Mouse (Mus musculus): Measurements from ENCODE around the gene Olfr250. TPM values are rescaled to one million over a fixed set of nuclear protein-coding genes. Genes with fewer than 3 reads are reported as not detected.

The Olfr250 gene
- not detected in 2 replicates for polyA plus RNA-seq (2021; fragmentation: Nextera tagmentation)
- long read RNA-seq, experiment 1, result 0 reads
- long read RNA-seq, experiment 2, result 0 reads

GRCm38 (mm10) chr9:38366596-38366995, at the start of gene Olfr250:
TSS of gene Olfr250 (plus strand) at chr9:38366896.

GRCm38 (mm10) chr9:38328760-38329159, 37.9 kb upstream of the Olfr250 start, which contains the start of gene Olfr25:
TSS of gene Olfr25 (plus strand) at chr9:38329060.

GRCm38 (mm10) chr9:38348111-38348510, 18.6 kb upstream of the Olfr250 start, which contains the start of gene Olfr898:
TSS of gene Olfr898 (plus strand) at chr9:38348411.

GRCm38 (mm10) chr9:38376786-38377185, 10.1 kb downstream of the Olfr250 start, which contains the start of gene Olfr251:
TSS of gene Olfr251 (plus strand) at chr9:38377086.

GRCm38 (mm10) chr9:38401398-38401797, 34.7 kb downstream of the Olfr250 start, which contains the start of gene Olfr147:
TSS of gene Olfr147 (plus strand) at chr9:38401698.

Other genes starting within 250 kb of the Olfr250 start
- not detected in 2 replicates for gene Olfr890, start 224.4 kb upstream of the Olfr250 start, polyA plus RNA-seq (2021; fragmentation: Nextera tagmentation)
- not detected in 2 replicates for gene Olfr891, start 186.1 kb upstream of the Olfr250 start, polyA plus RNA-seq (2021; fragmentation: Nextera tagmentation)
- gene Olfr893, start 158.5 kb upstream of the Olfr250 start, polyA plus RNA-seq (2021; fragmentation: Nextera tagmentation), result not detected in 2 replicates
- not detected in 2 replicates for gene Olfr894, start 148.8 kb upstream of the Olfr250 start, polyA plus RNA-seq (2021; fragmentation: Nextera tagmentation)
- not detected in 2 replicates for gene Olfr143, start 114.1 kb upstream of the Olfr250 start, polyA plus RNA-seq (2021; fragmentation: Nextera tagmentation)
- gene Olfr895, start 99.0 kb upstream of the Olfr250 start, polyA plus RNA-seq (2021; fragmentation: Nextera tagmentation), result not detected in 2 replicates
- gene Olfr896-ps1, start 75.8 kb upstream of the Olfr250 start, polyA plus RNA-seq (2021; fragmentation: Nextera tagmentation), result not detected in 2 replicates
- gene Olfr25, start 37.8 kb upstream of the Olfr250 start, polyA plus RNA-seq (2021; fragmentation: Nextera tagmentation), result not detected in 2 replicates
- gene Olfr898, start 18.5 kb upstream of the Olfr250 start, polyA plus RNA-seq (2021; fragmentation: Nextera tagmentation), result not detected in 2 replicates
- gene Olfr251, start 10.2 kb downstream of the Olfr250 start, polyA plus RNA-seq (2021; fragmentation: Nextera tagmentation), result not detected in 2 replicates
- not detected in 2 replicates for gene Olfr147, start 34.8 kb downstream of the Olfr250 start, polyA plus RNA-seq (2021; fragmentation: Nextera tagmentation)
- not detected in 2 replicates for gene Olfr901, start 62.6 kb downstream of the Olfr250 start, polyA plus RNA-seq (2021; fragmentation: Nextera tagmentation)
- gene Olfr902, start 80.8 kb downstream of the Olfr250 start, polyA plus RNA-seq (2021; fragmentation: Nextera tagmentation), result not detected in 2 replicates
- gene Olfr904, start 96.2 kb downstream of the Olfr250 start, polyA plus RNA-seq (2021; fragmentation: Nextera tagmentation), result not detected in 2 replicates
- not detected in 2 replicates for gene Olfr905, start 104.2 kb downstream of the Olfr250 start, polyA plus RNA-seq (2021; fragmentation: Nextera tagmentation)
- not detected in 2 replicates for gene Olfr906, start 120.2 kb downstream of the Olfr250 start, polyA plus RNA-seq (2021; fragmentation: Nextera tagmentation)
- not detected in 2 replicates for gene Olfr907, start 128.9 kb downstream of the Olfr250 start, polyA plus RNA-seq (2021; fragmentation: Nextera tagmentation)
- gene Olfr911-ps1, start 154.7 kb downstream of the Olfr250 start, polyA plus RNA-seq (2021; fragmentation: Nextera tagmentation), result not detected in 2 replicates
- not detected in 2 replicates for gene Olfr910, start 171.0 kb downstream of the Olfr250 start, polyA plus RNA-seq (2021; fragmentation: Nextera tagmentation)
- gene Olfr912, start 213.3 kb downstream of the Olfr250 start, polyA plus RNA-seq (2021; fragmentation: Nextera tagmentation), result not detected in 2 replicates
- gene Olfr913, start 225.9 kb downstream of the Olfr250 start, polyA plus RNA-seq (2021; fragmentation: Nextera tagmentation), result not detected in 2 replicates
- not detected in 2 replicates for gene Olfr914, start 238.2 kb downstream of the Olfr250 start, polyA plus RNA-seq (2021; fragmentation: Nextera tagmentation)